Mouse (Mus musculus) lung, postnatal 0 days (tissue): ENCODE data around the gene 1110008P14Rik.

ENCODE experiments used
- CTCF ChIP-seq: IDR thresholded peaks from 2 replicates; pipeline ENCODE4 v1.5.1; 2016; ENCODE audit warnings: antibody characterized with exemption, mild to moderate bottlenecking
- EP300 ChIP-seq: IDR thresholded peaks from 2 replicates; pipeline ENCODE4 v1.6.1; 2016; ENCODE audit warnings: antibody characterized with exemption, mild to moderate bottlenecking, control low read depth

DNA sequence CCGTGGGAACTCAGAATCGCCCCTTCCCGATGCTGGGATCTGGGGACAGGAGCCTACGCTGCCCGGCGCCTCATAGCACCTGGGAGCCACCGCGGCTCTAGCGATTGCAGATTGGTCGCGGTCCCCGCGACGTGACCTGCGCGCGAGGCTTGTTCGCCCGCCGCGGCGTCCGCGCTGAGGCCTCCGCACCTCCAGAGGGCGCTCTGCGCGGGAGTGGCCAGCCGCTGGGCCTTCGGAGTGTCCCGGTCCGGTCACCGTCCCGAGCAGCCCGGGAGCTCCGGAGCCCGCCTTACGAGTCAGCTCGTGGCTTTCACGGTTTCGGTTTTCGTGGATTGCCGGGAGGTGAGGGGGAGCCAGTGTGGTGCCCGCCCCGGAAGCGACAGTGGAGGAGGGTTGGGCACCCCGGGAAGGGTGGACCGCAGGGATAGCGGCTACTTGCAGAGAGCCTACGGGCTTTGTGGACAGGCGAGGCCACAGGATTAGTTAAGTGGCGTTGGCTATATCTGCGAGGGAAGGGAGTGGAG lies 18.9 kb downstream of the 1110008P14Rik start:
- TF ChIP-seq CTCF (peak; percentile 93), EP300 (no peak)
